Mouse (Mus musculus): Measurements from ENCODE around the gene Casp1.

GRCm38 (mm10) chr9:5332441-5332840 is 34.1 kb downstream of the Casp1 start:
- TF ChIP-seq POLR2A (IDR thresholded peaks at IDR 0.05; ENCODE audit: extremely low read depth, insufficient read depth, low read length) (no peak), CTCF (IDR thresholded peaks at IDR 0.05; ENCODE audit: low read depth, low read length) (no peak)

Data from liver, adult 2 months (tissue).